Mouse (Mus musculus) kidney, adult 8-10 months (tissue): ENCODE measurements around the gene Rad51b.
A peak's percentile ranks its signal among the peaks of the same experiment; 100 is the strongest.

Experiments used
- DNase-seq, 2 experiments: peaks; one replicate each; pipeline ENCODE4 v3.0.0; 2022

Gene Rad51b

DNA sequence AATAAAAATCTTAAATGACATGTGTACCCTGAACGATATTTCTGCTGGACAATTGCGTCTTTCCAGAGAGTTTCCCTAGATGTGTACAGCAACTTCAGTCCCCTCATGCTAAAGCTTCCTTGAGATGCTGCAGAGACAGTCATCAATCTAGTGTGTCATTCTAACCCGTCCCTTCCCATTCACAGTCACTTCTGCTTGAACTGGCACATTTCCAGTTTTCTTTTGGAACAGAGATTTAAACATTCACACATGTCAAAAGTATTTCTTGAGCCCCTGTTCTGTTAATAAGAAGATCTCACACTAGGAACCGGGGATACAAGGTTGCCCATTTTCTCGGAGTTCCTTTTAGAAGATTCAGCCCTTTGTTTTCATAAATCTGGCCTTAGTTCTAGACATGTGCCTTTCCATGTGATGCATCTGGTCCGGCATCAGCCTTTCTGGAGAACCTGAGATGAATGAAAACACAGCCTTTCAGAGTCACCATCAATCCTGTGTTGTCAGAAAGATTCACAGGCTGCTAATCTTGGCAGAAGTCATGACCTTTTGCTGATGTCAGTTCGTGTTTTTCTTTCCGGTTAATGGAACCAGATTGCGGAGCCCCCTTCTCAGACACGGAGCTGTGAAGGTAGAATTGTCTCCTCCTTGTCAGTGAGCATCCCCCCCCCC lies 448.9 kb downstream of the Rad51b start:
- DNase-seq: no peak

DNA sequence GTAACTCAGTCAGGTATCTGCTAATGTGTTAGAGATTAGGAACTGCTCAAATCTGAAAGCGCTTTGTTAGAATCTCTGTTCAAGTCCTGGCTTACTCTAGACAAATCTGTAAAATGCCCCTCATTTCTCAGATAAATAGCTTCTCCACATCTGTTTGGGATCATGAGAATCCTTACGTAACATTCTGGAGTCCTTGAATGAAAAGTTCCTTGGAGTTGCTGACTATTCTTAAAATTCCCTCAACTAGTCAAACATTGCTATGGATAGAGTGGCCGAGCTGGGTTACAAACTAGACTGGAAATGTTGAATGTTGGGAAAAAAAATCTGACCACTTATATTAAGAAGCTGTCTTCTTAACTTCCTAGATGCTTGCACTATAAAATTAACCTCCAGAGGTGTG lies 450.5 kb downstream of the Rad51b start:
- DNase-seq: no peak

DNA sequence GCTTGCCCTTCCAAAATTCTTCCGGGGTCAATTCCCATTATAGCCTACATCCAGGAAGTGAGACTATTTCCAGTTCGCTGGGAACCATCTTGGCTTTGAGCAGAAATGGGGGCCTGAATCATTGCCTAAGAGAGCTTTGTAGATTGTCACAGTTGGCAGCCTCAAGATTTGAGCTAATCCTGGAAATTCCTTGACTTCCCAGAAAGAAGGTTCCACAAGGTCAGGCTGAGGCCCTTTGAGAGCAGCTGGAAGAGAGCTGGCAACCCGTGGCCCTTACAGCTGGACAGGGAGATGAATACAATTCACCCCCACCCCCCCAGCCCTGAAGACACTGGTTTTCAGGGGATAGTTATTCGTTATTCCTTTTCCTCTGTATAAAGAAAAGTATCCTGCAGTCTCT lies 451.8 kb downstream of the Rad51b start:
- DNase-seq: no peak

DNA sequence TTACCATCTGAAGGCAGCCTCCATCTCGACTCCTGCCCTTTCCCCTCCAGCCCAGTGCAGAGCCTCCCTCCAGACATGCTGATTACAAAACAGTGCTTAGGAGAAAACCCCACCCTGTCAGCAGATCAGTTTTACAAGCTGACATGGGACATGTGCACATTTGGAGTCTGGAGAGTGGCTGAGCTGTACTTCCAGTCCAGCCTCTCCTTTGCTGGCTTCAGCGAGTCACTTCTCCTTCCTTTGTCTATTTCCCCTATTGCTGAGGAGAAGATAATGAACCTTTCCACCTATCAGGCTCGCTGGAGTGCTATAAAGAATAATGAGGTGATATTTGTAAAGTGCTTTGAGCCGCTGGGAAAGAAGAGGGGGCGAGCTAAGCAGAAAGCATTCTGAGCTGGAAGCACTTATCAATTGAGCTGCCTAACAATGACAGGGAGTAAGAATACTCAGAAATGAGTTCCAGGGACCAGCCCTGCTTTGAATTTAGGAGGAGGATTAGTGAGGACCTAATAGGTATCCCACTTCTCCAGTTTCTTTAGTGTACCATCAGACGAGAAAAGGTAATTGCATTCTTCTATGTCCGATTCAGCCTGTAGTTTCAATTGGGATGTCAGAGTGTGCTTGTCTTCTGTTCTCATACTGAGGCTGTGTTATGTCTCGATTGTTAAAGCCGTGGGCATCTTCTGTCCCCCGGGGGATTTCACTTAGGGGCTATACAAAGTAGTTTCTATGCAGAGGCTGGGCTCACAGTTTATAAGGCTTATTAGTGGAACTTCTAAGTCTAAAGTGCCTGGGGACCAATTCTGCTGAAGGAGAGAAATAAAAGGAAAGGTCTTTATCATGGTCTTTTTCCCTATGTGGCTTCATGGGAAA lies 453.4 kb downstream of the Rad51b start:
- no peak for DNase-seq

DNA sequence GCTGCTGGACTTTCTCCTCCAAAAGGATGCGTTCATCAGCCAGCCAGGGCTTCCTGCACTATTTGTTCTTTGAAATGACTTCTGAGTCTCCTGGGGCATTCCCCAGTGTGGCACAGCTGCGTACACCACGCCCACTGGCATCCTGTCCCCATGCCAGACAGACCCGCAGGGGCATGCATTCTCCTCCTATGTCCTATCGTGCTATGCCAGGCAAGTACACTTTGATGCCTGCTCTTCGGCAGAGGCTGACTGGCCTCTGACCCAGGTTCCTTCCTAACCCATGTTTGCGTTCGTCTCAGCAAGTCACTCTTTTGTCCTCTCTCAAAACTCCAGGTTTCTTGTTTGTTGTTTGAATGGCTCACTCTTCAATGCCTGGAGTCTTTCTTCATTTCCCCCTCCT lies 454.7 kb downstream of the Rad51b start:
- peak in 1 of 2 experiments; percentile 29 for DNase-seq

DNA sequence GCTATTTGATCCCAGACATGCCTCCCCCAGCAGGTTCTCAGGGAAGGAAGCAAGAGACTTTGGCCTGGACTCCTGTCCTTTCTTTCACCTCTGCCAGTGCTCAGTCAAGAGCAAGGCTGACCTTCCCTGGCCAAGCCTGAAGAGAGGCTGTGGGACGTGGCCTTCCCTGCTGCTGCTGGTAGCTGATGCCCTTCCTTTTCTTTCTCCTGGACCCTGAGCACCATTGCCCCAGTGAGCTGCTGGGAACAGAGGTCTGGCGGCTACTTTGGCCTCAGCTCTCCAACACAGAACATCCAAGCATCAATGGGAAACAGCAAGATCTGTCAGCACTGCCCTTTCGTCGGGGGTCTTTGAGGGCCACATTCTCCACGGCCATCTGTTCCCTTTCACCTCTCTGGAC lies 455.1 kb downstream of the Rad51b start:
- DNase-seq: peak in 1 of 2 experiments; percentile 29

DNA sequence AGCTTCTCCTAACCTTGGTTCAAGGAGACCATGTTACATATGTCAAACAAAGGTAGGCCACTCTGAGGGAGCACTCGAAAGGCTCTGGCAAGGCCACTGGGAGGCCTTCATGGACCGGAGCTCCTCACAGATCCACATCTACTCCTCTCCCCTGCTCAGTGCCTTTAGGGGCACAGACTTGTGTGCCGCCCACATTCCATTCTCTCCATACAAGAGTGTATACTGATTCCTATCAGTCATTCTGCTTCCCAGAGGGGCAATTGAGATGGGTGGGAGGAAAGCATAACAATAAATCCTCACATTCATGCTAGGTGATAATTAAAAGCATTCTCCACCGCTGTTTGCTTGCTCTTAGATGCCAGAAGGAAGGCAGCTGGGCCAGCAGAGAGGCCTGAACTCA lies 458.5 kb downstream of the Rad51b start:
- DNase-seq: no peak

DNA sequence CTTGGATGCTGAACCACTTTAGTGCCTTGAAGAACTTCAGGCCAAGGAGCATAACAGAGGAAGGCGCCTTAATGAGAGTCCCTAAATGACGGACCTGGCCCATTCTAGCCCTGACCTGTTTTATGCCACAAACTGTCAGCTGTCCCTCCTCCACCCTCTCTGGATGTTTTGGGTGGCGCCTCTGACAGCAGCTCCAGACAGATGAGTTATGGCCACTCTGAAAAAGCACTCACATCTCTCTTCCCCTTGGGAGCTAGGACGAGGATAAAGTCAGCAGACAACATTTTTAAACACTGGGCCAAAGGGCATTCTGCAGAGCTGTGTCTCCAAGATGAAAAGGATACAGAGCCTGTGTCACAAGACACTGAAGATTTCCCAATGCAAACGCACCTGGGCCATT lies 459.3 kb downstream of the Rad51b start:
- DNase-seq: peak in 1 of 2 experiments; percentile 27

DNA sequence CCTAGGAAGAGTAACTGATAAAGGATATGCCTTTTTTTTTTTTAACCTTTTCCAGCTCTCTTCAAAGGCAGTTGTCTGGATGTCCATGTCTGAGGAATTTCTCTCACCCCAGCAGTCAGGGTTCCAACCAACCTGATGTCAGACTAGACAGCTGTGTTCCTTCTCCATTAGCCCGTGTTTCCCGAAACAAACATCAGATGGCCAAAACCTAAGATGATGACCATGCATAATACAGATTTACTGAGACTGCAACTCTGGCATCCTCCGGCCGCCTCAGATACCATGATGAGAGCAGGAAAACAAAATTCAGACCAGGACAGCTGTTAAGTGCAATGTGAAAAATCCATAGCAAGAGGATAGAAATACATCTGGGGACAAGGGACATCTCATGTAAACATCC lies 460.7 kb downstream of the Rad51b start:
- DNase-seq: no peak

DNA sequence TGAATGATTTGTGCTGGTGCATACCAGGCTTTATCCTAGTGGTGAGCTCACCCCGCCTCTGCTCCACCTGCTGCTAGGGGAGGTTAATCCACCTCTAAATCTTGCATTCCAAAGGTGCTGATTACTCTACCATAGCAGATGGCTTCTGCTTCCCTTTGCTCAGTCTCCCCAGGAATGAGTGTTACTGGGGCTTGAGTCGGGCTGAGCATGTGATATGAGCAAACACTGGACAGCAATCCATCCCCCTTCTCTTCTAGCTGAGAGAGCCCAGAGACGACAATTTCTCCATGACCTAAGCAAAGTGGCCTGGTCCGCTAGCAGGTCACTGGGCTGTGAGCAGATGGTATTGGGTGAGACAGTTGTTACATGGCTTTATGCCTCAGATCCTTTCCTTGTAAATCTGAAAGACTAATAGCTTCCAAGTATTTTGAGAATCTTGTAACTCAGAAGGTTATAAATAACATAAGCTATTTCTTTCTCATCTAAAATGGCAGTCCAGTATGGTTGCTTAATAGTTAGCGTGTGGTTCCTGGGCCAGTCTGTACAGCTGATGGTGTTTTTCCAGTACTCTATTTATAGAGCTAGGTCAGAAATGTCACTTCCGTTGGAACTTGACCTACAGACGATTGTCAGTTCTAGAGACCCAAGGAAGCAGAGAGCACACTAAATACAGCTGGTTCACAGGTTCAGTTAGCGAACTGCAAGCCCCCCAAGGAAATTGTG lies 462.3 kb downstream of the Rad51b start:
- peak in 1 of 2 experiments; percentile 41 for DNase-seq

DNA sequence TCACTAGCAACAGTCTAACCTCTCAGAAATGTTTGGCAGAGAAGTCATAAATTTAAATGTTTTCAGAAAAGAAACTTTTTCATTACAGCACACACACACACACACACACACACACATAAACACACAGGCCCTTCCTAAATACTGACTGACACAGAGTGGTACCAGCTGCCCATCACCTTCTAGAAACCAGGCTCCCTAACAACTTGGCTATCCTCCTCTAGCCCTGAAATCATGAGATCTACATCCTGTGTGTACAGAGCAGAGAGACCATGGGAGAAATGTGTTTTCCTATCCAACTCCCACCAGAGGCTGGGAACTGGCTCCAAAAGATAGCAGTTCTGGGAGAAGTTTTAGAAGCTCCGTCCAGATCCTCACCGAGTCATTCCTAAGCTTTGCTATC lies 464.1 kb downstream of the Rad51b start:
- no peak for DNase-seq

DNA sequence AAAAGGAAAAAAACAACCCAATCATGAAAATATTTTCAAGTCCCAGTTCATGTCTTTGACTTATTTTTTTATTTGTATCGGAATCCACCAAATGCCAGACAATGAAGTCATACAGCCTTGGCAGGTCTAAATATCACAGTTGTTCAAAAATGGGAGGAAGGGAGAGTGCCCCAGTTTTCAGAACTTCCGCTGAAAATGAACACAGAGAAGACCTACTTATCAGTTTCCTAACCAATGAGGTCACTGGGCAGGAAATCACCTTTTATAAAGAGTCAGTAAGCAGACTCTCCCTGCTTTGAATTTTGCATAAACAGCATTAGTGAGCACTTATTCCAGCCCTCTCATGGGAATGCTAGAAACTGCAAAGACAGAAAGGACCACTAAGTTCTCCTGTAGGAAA lies 465.0 kb downstream of the Rad51b start:
- no peak for DNase-seq

DNA sequence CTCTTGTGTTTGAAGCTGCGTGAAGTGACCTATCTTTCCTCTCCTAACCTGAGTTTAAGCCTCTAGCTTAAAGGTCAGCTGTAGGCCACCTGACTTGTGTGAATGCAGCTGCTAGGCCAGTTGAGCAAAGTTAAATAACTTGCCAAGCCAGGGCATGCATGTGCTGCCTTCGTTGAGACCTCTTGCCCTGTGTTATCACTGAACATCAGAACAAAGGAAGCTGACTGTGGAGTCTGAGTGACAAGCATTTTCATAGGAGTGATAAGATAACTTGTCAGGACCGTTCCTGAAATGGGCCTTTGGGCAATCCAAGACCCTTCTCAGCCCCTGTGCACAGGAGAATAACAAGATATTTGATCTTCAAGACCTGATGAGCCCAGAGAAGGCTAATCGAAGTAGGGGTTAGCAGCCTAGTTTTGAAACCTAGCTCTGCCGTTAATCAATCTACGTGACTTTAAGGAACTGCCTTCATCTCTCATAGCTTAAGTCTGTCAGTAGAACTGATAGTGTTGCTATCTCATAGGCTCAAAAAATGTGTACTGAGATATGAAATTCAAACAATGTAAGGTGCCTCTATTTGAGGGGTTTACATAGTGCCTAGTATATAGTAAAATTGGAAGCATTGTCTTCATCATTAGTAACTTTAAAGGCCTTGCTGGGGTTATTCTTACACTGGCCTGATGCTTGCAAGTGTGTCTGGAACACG lies 465.6 kb downstream of the Rad51b start:
- DNase-seq: no peak

DNA sequence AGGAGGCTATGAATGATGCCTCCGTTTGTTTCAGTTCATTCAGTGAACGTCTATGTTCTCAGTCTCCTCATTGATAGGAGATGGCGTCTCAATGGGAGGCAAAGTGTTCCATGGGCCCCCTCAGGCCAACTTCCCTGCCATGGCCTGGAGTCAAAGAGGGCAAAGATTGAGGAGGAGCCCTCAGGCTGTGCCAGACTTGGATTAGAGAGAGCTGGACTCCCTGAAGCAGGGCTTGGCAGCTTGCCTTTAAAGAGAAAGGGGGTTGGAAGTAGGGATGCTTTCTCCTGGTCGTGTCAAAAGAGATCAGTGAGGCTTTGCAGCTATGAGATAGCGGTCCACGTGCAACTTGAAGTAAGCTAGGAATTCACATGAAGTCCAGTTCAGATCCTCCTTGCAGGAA lies 469.0 kb downstream of the Rad51b start:
- DNase-seq: peak; percentile 45 to 52

DNA sequence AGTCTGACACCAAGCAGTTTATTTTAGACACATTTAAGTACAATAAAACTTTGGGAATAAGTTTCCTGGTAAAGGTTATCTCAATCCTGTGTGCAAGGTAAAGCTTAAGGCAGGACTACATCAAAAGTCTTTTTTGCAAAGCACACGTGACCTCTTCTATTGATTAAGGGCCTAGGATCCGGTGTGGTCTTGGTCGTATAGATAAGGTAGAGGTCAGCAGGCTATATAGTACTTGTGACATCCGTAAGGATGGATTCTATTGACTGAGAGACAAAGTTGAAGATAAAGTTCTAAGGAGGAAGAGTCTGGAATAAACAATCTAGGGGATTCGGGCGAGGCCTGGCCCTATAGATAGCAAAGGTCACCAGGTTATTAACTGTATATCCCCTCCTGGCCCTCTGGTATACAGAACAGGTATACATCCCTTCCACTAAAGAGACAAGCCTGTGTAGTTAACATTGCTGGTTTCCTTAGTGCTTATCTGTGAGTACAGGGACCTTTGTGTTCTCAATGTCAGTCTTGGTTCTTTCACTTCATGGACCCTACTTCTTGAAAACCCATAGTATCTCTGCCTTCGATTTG lies 471.8 kb downstream of the Rad51b start:
- no peak for DNase-seq

DNA sequence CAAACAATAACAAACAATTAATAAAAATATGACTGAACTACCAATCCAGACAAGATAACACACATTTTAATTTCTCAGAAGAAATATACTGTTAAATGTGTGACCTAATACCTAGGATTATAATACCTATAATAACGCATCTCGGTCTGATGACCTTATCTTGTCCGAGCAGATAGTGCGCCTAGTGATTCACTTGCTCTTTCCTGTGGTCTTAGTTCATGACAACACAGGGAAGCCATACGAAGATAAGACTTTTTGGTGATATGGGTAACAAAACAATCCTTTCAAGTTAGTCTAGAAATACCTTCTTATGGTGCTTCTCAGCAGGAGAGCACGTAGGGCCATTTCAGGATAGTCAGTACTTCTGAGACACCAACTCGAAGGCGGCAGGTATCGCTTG lies 472.7 kb downstream of the Rad51b start:
- no peak for DNase-seq

DNA sequence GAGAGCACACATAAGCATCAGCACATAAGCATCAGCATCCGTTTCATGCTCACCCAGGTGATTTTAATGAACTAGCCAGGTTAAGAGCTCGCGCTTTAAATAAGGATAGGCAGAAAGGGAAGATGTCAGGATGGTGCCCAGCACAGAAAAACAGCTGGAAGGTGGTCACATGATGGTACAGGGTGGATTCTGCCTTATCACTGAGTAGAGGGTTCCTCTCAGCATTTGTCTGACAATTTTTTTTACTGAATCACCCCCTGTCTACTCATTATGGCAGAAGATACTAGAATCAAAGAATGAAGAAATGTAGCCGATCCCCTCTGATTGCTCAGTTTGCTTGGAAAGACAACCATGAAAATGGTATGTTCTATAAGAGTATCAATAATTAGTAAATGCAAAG lies 474.1 kb downstream of the Rad51b start:
- no peak for DNase-seq

DNA sequence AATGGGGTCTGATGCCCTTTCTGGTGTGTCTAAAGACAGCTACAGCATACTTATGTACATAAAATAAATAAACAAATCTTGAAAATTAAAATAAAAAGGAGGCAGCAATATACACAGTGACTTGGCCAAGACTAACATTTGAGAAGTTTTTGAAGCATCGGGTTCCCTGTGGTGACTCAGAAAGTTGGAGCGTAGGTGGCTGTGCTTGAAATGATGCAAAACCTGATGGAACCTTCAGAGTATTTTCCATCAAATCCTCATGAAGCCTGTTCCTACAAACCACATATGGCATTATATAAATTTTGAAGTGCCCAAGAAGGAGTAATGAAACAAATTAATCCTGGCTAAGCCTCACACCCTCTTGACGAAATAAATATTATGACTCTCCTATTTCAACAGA lies 474.7 kb downstream of the Rad51b start:
- DNase-seq: no peak

DNA sequence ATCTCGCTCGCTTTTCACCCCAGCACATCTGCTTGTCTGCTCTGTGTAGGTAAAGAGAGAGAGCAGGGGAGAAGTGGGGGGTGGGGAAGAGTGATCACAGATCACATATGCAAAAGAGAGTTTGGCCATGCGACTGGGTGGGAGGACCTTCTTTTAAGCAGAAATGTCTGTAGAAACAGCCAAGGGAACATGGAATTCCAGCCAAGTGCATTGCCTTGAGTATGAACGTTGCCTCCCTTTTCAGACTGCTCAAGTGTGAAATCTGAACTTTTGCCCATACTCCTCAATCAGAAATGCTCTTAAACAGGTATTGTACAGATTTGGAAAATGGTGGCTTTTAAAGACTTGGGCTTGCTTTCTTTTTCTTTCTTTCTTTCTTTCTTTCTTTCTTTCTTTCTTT lies 476.2 kb downstream of the Rad51b start:
- DNase-seq: peak; percentile 38 to 41

DNA sequence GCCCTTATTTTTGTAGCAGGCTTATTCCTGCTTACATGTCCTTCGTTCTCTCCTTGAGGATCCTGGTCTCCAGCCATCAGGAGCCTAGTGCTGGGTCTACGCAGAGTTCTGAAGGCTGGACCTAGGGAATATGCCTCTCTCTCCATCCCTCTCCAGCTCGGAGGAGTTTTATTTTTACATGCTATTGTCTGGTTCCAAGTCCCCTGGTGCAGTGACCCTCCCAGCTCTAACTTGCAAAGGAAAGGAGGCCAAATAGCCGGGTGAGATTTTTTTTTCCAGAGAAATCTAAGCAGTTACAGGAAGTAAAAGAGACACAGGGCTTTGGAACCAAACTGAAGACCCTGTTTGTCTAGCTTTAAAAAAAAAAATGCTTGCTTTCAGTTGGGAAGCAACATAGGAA lies 477.5 kb downstream of the Rad51b start:
- DNase-seq: no peak

DNA sequence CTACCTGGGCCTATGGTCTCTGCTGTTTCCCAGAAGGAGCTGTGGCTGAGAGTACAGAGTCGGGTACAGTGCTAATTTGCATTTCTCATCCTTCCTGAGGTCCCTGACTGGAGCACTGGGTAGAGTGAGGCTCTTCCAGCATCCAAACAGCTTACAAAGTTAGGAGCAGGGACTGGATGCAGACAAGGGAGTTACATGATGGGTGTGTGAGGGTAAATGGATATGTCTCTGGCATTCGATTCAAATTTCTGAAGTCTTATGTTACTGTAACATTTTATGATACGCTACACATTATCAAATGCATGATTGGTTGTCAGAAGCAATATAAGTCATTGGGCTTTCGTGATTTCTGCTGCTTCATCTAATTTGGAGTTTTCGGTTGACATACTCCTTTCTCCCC lies 479.7 kb downstream of the Rad51b start:
- DNase-seq: no peak

DNA sequence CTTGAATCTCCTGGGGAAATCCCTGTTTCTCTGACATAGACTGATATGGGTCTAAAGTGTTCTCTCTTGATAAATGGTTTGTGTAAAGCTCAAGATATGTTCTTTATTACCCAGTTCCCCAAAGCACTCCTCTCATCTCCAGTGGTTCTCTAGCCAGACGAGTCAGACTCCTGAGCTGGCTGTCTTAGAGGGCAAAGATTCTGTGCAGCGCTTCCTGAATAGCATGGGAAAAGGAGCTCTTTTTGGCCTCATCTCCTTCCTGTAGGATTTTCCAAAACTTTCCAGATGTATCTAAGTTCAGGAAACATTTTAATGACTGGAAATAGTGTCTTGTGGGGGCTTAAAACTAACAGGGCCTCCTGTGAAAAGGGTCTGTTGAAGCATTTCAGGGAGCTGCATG lies 483.7 kb downstream of the Rad51b start:
- DNase-seq: no peak

DNA sequence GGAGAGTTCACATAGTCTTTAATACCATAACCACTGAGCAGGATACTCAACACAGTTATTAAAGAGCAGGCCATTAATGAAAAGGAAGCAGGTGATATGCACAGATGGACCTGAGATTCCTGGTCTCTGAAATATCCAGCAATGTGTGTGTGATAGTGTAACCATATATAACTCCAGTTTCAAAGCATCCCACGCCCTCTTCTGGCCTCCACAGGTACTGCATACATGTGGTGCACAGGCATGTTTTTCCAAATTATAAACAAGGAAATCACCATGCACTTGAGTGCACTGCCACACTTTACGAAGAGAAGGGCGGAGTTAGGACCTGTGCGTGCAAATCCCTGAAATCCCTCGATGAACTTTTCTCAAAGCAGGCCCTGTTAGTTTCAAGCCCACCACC lies 484.7 kb downstream of the Rad51b start:
- no peak for DNase-seq
